Mouse (Mus musculus): ENCODE results near the gene Pter.

The Pter gene

GRCm38 (mm10) chr2:12923804-12924591 is at the start of gene Pter:
Pter (plus strand) TSS chr2:12924041.
- in situ Hi-C loops (cut with MboI, MseI): no loop called here

DNA sequence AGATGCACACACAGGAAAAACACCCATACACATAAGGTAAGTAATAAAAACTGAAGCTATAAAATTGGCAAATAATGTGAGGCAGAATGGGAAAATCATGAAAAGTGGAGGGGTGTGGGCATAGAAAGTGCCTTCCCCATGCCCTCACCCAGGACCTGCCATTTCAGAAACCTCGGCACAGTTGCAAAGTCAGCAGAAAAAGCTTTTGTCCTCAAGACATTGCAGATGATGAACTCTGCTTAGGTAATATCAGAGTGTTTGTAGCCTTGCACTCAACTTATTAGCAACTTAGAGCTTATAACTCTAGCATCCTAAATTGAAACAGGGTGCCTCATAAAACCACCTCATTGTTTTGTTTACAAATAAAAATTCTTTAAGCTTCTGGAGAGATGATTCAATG is 49.6 kb upstream of the Pter start:
- in situ Hi-C loops (cut with MboI, MseI): no loop called here

DNA sequence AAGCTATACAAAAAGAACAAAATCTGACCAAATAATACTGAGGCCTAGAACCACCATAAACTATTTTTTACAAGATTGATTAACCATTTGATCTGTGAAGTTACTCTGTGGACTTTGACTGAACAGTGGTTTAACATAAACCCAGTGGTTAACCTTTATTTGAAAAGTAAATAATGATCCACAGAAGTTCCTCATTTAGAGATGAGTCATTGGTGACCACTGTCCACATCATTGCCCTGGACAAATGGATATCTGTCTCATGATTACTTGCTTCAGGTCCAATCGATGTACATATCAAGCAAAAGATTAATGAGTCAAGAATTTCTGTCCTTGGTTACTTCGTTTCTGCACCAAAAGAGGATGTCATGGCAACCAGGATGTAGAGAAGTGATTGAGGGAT is 44.3 kb upstream of the Pter start:
- in situ Hi-C loops (cut with MboI, MseI): no loop called here

- in situ Hi-C loops (cut with MboI, MseI): no loop called here
Measured at GRCm38 (mm10) chr2:12881009-12881408, 42.8 kb upstream of the Pter start.

DNA sequence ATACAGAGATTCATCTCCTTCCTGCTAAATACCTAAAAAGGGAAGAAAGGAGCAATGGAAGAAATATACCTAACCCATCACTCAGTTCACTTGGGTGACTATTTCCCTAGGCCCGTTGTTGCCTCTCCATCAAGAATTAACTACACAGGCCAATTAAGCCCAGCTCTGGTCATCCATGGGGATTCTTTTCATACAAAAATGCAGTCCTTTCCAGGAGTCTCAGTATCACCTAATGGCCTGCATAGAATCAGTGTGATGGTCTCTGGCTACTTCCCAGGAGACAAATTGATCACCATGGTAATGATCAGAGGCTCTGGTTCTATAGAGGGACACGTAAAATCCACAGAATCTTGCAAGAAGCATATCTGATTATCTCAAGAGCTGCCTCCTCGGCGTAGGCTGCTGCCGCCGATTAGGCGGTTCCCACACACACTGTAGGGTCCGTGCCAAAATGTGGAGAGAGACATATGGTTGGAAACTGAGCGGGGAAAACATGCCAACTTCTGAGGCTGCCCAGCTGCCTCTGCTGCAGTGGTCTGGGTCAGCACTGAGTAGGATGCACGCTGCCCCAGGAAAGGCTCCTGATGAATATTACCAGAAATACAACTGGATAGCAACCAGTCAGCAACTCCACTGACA is 40.4 kb upstream of the Pter start:
- in situ Hi-C loops (cut with MboI, MseI): no loop called here

GRCm38 (mm10) chr2:12887015-12887414 is 36.8 kb upstream of the Pter start:
- in situ Hi-C loops (cut with MboI, MseI): no loop called here

DNA sequence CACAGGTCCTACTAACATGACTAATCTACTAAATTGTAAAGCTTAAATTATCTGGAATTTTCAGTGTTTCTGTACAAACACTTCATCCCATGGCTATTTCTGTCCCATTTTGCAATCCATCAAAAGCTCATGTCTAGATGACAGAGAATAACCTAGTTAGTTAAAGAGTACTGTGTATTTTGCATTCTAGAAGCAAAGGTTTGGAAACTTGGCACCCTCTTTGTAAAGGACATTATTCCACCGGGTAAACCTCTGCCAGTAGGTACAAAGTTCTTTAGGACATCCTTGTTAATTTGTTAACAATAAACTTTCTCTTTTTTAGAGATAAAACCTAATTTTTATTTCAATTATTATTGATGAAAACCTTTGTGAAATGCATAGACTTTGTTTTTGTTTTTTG is 18.1 kb upstream of the Pter start:
- in situ Hi-C loops (cut with MboI, MseI): no loop called here

GRCm38 (mm10) chr2:12925643-12926042 is 1.8 kb downstream of the Pter start:
- in situ Hi-C loops (cut with MboI, MseI): no loop called here

DNA sequence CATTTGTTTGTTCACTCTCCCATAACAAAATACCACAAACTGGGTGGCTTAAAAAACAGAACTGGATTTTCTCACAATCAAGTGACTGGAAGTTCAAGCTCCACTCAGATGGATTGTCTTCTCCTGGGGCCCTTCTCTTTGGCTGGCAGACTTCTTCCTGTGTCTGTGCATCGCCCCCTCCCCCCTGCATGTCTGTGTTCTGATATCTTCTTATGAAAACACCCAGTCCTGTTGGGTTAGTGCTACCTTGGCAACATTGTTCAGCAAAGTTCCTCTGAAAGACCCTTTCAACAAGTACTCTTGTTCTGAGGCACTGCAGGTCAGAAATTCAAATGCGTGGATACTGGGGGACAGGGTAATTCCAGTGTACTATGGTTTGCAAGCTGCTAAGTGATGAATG is 6.5 kb downstream of the Pter start:
- in situ Hi-C loops (cut with MboI, MseI): no loop called here

DNA sequence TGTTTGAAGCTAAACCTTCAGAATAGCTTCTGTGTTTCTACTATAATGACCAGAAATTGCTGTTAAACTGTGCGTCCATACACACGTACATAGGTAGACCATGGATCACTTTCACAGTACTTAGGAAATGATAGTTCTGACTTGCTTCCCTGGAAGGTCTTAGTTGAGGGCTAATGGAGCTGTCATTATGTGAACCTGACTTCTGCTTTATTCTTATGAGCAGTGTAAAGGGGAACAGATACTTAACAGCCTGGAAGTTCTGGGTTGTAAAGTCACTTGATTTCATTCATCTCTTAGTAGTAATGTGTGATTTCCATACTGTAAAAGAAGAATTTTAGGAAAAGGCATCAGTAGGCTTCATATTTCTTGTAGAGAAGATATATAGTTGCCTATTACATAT is 10.1 kb downstream of the Pter start:
- in situ Hi-C loops (cut with MboI, MseI): no loop called here

DNA sequence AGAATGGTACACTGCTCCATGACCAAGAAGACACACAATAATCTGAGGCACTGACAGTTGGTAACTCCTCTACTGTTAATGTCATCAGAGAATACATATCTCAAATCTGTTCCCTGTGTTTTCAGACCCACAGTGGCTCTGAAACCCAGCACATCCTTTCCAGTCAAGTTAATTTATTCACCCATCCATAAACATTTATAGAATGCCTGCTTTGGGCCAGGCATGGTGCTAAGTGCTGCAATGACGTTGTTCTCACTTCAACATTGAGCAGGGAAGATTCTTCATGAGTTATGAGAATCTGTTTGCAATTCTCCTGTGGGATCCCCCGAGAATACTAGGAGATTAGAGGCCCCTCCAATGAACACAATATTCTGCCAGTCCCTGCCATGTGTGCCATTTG is 11.4 kb downstream of the Pter start:
- in situ Hi-C loops (cut with MboI, MseI): no loop called here

GRCm38 (mm10) chr2:12937461-12938217 is 13.8 kb downstream of the Pter start:
- in situ Hi-C loops (cut with MboI, MseI): no loop called here

- in situ Hi-C loops (cut with MboI, MseI): no loop called here
Measured at GRCm38 (mm10) chr2:12938641-12939040, 14.8 kb downstream of the Pter start.

- in situ Hi-C loops (cut with MboI, MseI): no loop called here
Measured at GRCm38 (mm10) chr2:12956703-12957424, 33.0 kb downstream of the Pter start.

- in situ Hi-C loops (cut with MboI, MseI): no loop called here
Measured at GRCm38 (mm10) chr2:12970049-12970724, 46.3 kb downstream of the Pter start.

DNA sequence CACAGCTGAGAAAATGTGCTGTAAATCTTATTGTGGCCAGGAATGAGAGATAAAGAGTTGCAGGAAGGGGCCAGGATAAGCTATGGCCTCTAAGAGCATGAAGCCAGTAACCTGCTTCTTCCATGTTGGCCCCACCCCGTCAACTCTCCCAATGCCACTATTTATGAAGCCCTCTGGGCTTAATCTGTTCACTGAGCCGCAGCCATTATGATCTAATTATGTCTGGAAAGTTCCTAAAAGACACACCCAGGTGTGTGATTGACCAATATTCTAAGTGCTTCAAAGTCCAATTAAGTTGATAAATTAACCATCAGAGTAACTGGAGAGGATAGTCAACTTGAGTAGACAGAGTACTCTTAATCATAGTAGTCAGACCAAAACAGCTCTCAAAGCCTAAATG is 49.9 kb downstream of the Pter start:
- in situ Hi-C loops (cut with MboI, MseI): no loop called here

DNA sequence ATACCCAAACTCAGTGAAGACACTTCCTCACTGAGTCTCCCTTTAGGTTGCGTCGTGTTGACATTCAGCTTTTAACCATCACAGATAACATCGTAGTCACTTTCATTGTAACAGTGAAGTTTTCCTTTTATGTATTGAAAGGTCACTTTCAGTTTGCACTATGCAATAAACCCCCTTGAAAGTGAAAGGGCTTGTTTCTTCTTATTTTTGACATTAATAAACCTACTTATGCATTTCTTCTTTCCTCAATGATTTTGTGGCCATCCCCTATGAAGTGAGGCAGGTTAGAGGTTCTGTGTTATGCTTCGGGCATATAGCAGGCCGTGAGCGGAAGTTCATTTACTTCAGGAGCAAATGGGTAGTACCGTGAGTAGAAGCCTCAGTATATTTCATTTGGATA is 53.5 kb downstream of the Pter start:
- in situ Hi-C loops (cut with MboI, MseI): no loop called here

- in situ Hi-C loops (cut with MboI, MseI): no loop called here
Measured at GRCm38 (mm10) chr2:12978771-12979170, 54.9 kb downstream of the Pter start.

- in situ Hi-C loops (cut with MboI, MseI): no loop called here
Measured at GRCm38 (mm10) chr2:12984901-12985732, 61.3 kb downstream of the Pter start.

- in situ Hi-C loops (cut with MboI, MseI): no loop called here
Measured at GRCm38 (mm10) chr2:13000026-13000425, 76.2 kb downstream of the Pter start.

DNA sequence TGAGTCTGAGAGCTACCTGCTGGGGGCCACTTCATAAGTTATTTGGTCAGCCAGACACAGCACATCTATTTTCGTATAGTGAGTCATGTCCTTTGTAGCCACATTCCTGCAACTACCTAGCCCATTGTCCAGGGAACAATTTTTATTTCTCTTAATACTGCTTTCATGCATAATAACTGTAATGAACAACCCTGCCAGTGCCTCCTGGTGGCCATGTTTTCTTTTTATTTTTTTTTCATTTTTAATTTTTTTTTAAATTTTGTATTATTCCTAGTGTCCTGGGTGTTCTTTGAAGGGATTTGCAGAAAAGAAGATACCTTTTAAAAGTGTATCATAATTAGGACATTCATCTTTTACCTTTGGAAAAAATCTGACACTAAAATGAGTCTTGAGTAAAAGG is 84.6 kb downstream of the Pter start:
- in situ Hi-C loops (cut with MboI, MseI): no loop called here
